Mouse (Mus musculus) megakaryocyte, embryonic 14.5 days (primary cell): ENCODE results near the gene Mark2.

Source experiments
- FLI1 ChIP-seq: IDR thresholded peaks from 2 replicates; pipeline ENCODE4 v1.6.1; 2012; ENCODE audit warnings: low read length, inconsistent platforms, mixed read lengths
- GATA1 ChIP-seq: IDR thresholded peaks from 3 replicates; pipeline ENCODE4 v1.6.1; 2012; ENCODE audit warnings: mixed read lengths, low read length, inconsistent platforms, borderline replicate concordance

DNA sequence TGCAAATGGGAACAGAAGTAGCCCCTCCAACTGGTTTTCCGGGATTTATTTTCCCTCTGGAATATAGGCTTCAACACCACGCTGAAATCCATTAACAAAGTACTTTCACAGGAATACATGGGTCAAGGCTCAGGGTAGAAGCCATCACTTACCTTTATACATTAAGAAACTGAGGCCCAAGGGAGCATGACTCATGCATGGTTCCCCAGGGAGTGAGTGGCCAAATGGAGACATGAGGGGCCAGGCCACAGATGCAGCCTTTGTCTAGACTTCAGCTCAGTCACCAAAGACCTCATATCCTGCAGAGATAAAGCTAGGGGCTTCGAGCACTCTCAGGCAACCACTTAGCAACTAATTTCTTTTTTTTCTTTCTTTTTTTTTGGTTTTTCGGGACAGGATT is 104.9 kb downstream of the Mark2 start:
- TF ChIP-seq GATA1 = no peak
- TF ChIP-seq FLI1 = no peak
